Comparison of ENCODE assay signal across 18 mouse cellular contexts in the genomic region with DNA sequence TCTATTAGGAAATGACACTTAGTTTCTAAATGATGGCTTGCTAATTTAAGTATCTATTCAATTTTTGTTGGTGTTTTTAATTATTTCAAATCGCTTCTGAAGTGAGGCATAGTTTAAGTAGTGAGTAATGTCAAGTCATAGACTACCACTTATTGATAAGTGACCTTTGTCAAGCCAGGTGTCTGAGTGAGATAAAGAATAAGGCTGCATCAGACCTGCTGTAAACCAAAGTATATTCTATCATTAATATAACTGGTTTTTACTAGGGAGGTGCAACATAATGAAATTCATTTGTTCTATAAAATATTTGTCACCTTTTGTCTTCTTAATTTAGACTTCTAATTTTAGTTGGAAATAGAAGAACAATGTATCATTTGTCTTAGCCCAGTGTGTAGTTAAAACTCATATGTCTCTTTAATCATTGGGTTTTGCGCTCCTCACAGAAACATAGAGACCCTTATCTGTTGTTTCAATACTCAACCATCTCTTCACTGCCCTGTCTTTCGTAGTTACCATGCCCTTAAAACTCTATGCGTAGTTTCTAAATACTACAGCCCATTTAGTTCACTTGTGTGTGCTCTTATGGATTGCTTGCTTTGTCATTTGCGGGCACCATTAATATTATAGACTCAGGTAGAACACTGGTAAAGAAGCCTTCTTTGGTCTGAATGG.
"Had no signal": no experiment of that assay in that cellular context is flagged by ENCODE, and none has a peak within 500 bp of the region (broad histone marks: within the 10 kb centered on the region; RNA-seq: fewer than 3 reads in every experiment).

No protein-coding gene starts in this region.

- ATAC-seq: inflammation-experienced regulatory T-cells, adult 6 months had no signal

- H3K9me3 ChIP-seq: limb, embryonic 15.5 days; megakaryocyte, embryonic 14.5 days; midbrain, embryonic 12.5 days; neural tube, embryonic 13.5 days had no signal

- H3K36me3 ChIP-seq: limb, embryonic 15.5 days; midbrain, embryonic 12.5 days; neural tube, embryonic 13.5 days had no signal

- H3K9ac ChIP-seq: limb, embryonic 15.5 days; lung, embryonic 14.5 days; midbrain, embryonic 12.5 days; neural tube, embryonic 13.5 days had no signal

- H3K4me3 ChIP-seq: layer of hippocampus, adult 2 months; left cerebral cortex, adult 2 months; limb, embryonic 15.5 days; megakaryocyte, embryonic 14.5 days; midbrain, embryonic 12.5 days; neural tube, embryonic 13.5 days had no signal

- DNase-seq: kidney, adult 11 months; kidney, adult 9 months; kidney, postnatal 10 days; kidney, postnatal 4 days; lung, embryonic 14.5 days; lung, postnatal 10 days; lung, postnatal 4 days; right cerebral cortex, postnatal 4 days; spleen, adult 18-20 months; thymus, adult 2 months; thymus, postnatal 25 days had no signal

- H3K4me2 ChIP-seq: limb, embryonic 15.5 days; lung, embryonic 14.5 days; midbrain, embryonic 12.5 days; neural tube, embryonic 13.5 days had no signal

- H3K27me3 ChIP-seq: limb, embryonic 15.5 days; megakaryocyte, embryonic 14.5 days; midbrain, embryonic 12.5 days; neural tube, embryonic 13.5 days had no signal

- H3K27ac ChIP-seq: layer of hippocampus, adult 2 months; left cerebral cortex, adult 2 months; limb, embryonic 15.5 days had no signal

- H3K4me1 ChIP-seq: limb, embryonic 15.5 days had no signal
